Mouse (Mus musculus): Measurements from ENCODE around the gene Eya4.

Eya4 gene

DNA sequence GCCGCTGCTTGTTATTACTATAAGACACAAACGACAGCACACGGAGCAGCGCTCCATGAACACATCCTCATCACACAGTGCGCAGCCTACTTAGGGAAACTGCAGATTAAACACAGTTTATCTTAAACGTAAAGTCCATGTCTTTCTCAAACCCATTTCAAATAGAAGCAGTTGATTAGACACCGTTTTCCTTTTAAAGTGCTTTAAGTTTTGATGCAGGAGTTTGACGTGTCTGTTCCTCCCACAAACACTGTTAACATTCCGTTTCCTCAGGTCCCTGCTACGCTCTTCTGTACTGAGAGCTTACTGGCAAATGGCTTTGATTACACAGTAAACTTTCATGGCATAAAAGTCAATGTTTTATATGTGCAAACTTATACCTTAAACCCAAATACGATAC, 191.4 kb downstream of the Eya4 start:
- no peak for DNase-seq (ENCODE audit: extremely low read depth, low read depth)

DNA sequence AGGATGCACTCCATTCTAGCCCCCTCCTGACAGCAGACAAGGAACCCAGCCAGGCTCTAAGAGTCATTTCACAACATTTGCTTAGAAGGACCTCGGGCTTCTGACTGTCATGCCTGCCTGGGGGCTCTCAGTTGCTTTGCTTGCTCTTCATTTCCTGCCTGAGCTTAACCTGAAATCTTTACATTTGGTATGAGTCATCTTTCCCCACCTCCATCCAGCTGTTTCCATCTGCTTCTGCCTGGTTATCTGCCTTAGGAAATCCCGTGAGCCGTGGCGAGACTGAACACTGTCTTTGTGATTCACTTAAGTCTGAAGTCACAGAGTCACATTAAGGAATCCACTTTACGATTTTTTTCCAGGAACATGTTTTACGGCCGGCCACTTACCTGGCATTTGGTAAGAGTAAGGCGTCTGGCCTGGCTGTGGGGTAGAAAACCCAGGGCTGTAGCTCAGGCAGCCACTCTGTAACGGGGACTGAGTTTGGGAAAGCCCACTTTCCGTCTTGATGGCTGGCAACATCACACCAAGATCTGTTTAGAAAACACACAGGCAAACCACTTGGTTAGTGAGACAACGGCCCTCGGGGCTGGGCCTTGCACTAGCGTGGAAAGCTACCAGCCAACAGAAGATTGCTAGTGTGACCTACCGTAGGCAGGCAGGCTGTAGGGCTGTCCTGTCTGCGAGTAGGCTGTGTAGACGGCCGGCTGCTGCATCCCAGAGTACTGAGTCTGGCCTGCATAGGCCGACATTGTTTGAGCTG, 193.5 kb downstream of the Eya4 start:
- no peak for DNase-seq (ENCODE audit: extremely low read depth, low read depth)

DNA sequence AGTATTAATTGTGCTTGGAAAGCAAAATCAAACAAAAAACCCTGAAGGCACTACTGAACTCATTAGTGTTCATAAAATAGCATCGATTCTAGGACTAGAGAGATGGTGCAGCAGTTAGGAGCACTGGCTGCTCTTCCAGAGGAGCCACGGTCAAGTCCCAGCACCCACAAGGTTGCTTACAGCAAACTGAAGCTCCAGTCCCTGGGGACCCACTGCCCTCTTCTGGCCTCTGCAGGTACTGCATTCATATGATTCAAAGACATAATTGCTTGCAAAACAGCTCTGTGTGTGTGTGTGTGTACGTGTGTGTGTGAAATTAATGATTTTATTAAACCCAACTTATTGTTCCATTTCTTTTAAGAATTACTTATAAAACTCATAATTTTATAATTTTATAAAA, 200.2 kb downstream of the Eya4 start:
- peak; percentile 2 for DNase-seq (ENCODE audit: extremely low read depth, low read depth)

DNA sequence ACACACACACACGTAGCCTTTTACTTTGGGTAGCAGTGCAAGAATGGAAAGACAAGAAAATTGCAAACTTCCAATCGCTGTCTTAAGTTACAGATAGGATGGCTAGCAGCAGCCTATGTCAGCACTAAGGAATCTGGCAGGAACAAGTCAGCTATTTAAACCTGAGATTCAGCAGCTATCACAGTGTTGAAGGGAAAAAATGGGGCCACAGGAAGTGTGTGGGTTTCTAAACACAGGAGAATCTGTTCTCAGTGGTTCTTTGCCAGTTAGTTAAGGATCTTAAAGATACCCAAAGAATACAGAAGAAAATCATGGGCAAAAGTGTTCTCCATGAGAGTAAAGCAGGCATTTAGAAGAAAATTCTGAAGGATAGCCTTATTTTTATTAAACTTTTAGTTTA, 206.0 kb downstream of the Eya4 start:
- DNase-seq (ENCODE audit: extremely low read depth, low read depth): no peak

DNA sequence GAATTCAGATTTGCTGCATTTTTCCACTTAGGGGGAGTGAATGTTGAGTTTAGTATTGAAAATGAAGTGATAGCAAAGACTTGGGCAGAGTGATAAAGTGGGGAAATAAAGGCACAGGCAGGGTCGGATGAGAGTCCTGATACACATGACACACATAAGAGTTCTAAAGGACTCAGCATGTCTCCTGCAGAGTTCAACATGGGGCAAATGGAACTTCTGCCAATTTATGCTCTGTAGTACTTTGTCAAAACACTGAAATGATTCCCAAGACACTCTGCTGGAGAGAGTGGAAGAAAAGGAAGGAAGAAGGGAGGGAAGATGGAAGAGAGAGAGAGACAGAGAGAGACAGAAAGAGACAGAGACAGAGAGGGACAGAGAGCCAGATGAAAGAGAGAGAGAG, 222.6 kb downstream of the Eya4 start:
- no peak for DNase-seq (ENCODE audit: extremely low read depth, low read depth)

DNA sequence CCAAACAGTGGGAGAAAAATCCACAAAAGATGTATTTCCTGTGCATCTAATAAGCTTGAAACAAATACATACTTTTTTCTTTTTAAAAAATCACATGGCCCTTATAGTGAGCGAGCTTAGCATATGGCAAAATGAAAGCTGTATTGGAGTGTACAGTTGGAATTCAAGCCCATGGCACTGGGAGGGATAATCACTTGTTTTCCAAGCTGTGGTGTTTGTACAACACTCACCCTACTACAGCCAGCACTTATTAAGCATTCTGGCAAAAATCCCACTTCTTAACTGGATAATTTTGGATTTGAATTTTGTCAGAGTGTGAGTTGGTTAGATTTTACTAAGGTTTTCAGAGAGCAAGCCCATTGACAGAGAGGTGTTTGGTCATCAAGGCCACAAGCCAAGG, 223.4 kb downstream of the Eya4 start:
- DNase-seq (ENCODE audit: extremely low read depth, low read depth): no peak

DNA sequence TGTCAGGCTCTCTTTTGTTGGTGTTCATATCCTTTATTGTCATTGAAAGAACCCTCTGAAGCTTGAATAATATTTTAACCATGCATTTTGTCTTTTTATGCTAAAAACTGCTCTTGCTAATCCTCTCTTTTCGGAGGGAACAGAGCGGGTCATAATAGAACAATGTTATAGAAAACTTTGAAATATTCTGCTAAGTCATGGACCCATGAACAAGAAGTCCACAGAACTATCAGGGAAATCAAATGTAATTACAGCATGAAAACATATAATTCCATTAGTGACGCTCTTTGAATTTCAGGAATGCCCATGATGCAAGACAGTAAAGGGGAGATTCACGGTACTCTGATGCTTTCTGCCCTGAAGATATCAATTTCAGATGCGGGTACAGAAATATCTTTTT, 224.1 kb downstream of the Eya4 start:
- DNase-seq (ENCODE audit: extremely low read depth, low read depth): no peak

DNA sequence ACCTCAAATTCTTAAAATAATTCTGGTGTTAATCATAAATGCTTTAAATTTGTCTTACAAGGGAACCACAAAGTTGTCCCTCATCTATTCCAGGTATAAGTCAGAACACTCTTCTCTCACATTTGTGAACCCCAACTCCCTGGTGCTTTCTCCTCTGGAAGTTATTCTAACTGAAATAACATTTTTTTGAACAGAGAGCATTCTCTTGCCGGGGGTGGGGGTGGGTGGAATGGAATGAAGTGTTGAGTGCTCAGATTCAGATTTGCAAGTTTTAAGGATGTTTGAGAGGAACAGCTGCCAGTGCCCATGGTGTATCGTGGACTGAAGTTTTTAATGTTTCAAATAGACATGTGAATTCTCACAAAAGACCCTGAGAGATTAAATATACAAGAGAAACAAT, 230.1 kb downstream of the Eya4 start:
- no peak for DNase-seq (ENCODE audit: extremely low read depth, low read depth)

DNA sequence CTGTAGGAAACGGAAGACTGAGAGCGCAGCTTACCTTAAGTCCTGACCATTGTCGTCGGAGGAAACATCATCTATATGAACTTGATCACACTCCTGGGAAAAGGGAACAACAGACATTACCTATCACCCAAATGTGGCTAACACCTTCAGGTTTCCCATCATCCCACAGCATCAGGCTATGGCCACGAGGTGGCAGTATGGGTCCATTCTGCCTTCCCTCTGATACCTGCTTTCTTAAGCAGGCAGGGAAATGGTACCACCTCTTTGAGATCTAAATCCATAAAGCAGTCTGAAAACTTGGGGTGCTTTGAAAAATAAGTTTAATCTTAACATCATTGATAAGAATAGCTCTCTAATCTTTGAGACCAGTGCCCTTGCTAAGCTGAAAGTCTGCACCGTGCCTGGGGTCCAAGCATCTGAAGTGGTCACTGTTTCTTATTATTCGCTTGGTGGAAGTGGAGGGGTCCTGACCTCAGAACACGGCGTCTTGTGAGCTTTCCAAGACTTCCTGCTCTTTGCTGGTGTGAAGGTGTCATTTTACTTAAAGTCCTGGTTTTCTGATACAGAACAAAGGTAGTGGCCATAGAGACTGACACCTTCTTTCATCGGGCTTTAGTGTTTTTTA, 233.7 kb downstream of the Eya4 start:
- DNase-seq (ENCODE audit: extremely low read depth, low read depth): peak; percentile 54

DNA sequence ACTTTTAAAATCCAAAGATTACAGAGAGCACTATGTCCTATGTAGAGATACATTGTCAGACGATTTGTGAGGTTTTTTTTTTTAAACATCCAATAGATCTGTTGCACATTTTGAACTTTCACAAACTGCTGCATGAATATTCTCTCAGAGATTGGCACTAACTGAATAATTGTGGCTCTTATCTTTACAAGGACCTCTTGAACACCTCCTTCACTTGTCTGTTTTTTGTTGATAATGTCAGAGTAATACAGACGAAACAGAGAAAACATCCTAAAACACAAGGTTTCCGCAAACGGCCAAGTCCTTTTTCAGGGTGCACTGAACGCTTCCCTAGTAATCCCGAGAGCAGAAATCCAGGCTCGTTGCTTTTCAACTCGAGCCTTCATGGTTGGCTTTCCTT, 234.5 kb downstream of the Eya4 start:
- DNase-seq (ENCODE audit: extremely low read depth, low read depth): peak; percentile 27

DNA sequence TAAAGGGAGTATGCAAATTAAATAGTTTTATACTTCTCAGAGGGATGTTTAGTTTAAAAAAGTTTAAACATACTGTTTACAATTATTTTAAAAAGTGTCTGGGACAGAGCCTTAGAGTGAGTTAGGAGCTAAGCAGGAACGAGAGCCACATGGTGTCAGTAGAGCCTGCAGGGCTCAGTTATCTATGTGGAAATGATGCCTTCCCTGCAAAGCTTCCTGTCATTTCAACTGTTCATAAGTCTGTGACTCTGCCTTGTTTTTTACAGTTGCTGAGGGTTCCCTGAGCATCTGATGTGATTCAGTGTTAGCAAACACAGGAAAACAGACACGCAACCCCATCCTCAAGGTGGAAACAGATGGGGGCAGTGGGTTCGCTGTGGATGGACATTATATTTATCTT, 235.3 kb downstream of the Eya4 start:
- peak; percentile 47 for DNase-seq (ENCODE audit: extremely low read depth, low read depth)

DNA sequence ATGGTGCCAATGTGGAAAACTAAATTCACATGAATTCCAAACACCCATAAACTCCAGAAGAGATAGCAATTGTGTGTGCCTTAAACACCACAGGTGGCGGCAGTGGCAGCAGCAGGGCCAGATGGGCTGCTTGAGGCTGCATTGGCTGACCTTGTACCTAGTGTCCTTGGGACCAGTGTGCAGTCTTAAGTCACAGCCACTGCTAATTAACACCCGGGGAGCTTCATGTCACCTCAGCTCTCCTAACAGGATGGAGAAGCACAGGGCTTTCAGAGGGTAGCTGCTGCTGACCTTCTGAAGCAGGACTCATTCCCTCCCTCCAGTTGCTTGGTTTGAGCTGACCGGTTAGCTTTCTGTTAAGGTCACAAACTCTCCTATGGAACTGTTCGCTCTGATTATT, 242.5 kb downstream of the Eya4 start:
- DNase-seq (ENCODE audit: extremely low read depth, low read depth): no peak

DNA sequence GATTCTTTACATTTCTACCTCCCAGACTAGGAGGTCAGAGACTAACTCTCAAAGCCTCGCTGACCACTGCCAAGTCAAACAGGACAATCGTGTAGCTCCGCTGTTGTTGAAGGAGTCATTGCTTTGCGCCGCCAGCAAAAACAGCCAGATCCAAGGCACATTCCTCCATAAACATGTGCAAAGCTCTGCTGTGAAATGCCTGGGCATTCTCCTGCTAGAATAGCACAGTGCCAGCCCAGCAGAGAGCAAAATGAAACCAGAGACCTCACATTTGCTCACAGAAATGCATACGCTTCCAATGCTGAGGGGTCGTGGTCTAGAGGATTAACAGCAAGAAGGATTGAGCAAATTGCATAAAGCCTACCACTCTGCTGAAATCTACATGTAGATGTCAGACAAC, 258.1 kb downstream of the Eya4 start:
- DNase-seq (ENCODE audit: extremely low read depth, low read depth): no peak

DNA sequence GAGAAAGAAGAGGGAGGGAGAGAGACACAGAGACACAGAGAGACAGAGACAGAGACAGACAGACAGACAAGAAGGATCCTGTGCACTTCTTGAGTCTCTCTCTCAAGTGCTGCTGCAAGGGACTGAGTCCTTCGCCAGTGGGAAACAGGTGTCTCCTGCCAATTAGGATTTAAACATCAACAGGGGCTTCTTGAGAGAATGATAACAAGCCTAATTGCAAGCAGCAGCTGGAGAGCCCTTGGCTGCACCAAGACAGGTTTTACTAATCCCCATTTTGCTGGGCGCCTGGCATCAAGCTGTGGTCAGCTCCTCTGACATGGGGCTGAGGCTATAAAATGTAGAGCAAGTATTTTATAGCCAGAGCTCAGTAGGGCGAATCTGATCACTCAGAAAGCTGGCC, 259.0 kb downstream of the Eya4 start:
- no peak for DNase-seq (ENCODE audit: extremely low read depth, low read depth)

DNA sequence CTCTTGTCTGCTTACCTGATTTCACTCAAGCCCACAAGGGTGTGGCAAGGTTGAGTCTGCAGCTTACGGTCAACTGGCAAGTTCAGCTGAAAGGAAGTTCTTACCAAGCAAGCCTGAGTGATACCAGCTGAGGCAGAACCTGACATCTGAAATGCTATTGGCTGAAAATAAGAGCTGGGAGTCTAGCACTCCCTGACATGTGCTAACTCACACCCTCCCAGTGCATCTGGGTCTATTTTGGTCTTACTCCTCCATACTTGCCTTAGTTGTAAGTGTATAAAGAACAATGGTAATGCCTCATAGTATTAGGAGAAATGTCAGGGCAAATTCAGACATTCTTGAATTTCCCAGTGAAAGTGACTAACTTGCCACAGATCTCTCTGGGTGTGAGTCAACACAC, 260.3 kb downstream of the Eya4 start:
- no peak for DNase-seq (ENCODE audit: extremely low read depth, low read depth)

DNA sequence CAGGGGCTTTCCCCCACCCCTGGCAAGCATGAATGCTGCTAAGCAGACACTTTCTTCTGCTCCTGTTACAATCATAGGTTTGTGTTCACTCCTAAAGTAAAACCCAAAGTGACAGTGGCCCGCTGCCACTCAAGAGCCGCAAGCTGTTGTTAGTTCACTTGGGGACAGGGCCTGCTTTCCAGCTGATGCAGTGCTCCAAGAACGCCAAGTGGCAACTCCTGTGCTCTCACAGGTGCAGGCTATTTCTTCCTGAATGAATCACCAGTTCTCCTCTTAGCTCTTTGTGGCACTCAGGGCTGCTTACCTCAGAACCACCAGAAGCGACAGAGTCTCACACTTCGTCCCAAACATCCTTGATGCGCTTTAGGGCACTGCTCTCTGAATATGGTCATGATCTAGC, 261.3 kb downstream of the Eya4 start:
- DNase-seq (ENCODE audit: extremely low read depth, low read depth): no peak

DNA sequence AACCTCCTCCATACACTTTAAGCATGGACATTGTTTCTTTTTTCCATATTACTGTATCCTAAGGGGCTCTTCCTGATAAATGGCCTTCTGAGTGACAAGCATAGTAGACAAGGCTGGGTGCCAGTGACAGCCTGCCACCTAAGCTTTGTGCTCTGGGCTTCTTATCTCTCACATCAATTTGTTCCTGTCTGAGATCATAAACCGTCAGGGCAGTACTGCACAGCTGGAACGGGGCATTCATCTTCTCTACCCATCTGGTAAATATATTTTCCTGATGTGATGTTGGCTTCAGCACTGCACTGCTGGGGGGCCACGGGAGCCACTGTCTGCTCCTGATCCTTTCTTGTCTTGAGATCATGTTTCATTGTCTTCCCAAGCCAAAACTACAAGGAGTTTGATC, 261.8 kb downstream of the Eya4 start:
- no peak for DNase-seq (ENCODE audit: extremely low read depth, low read depth)

DNA sequence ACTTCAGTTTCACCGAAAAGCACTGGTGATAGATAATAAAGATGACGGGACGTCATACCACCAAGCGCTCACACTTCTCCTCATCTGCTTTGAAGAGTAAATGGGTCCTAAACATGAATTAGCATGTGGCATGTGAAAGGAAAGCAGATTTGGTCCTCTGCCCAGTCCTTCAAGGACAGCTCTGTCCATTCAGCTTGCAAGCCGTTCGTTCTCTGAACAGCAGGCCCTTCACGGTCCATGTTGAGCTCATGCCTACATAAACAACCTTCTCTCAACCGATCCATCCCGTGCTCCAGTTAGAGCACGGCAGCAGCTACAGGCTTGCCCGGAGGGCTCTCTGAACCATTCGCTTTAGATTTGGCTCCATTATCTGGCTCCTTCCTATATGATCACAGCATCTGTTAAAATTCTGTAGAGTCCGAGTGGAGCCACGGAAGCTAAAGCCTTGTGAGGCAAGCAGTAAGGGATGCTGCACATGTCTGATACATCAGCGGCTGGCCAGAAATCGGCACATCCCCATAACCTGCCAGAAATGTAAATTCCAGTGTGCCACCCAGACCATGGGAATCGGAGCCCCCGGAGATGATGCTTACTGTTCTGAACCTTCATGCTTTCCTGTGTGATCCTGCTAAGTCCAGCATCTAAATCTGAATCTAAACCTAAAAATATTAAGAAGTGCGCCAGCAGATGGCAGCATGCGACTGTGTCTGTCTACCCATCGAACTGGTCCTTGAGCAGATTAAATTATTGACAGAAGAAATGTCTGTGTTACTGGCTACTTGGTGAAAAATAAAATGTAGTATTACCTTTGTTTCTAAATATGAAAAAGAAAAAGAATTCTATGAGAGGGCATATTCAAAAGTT, 264.0 kb downstream of the Eya4 start:
- peak; percentile 15 for DNase-seq (ENCODE audit: extremely low read depth, low read depth)

DNA sequence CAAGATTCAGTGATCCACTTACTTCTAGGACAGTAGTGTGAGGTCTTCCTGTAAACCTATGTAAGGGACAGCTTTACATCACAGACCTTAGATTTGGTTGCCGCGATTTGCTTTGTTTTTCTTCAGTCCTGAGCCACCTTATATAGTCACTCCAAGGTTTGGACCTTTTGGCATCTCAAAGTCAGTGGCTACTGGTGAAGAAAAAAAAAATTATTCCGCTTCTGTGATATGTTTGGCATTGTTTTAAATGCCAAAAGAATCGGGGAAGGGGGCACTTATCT, 269.1 kb downstream of the Eya4 start:
- no peak for DNase-seq (ENCODE audit: extremely low read depth, low read depth)

DNA sequence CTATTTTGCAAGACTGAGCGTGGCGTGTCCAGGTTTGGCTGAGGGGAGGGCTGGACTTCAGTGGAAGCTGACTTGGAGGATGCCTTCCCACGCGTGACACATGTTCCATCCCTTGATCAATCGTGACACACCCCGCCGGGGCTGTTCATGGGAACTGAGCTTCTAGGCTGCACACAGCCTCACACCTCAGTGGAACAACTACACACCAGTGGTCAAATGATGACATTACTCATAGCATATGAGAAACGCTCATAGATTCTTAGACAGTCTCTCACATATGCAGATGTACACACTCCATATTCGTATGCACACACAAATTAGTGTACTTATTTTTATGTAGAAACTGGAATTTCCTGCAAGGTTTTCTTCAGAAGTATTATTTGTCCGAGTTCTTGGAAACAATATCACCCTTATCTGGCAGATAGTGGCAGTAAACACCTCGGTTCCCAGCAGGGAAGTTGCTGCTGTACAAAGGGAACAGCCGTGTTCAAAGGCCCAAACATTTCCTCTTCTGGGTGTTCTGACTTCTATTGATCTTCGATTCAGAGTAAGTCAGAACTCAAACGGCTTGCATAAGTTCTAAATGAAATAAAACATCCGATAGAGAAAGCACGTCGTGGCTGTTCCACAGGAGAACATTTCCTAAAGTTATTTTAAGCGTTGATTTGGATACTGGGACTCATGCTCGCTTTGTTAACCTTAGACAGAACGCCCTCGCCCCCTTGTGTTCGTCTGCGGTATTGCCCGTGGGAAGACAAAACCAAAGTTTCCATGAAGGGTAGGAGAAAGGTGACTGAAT, 269.6 kb downstream of the Eya4 start:
- DNase-seq (ENCODE audit: extremely low read depth, low read depth): peak; percentile 29

DNA sequence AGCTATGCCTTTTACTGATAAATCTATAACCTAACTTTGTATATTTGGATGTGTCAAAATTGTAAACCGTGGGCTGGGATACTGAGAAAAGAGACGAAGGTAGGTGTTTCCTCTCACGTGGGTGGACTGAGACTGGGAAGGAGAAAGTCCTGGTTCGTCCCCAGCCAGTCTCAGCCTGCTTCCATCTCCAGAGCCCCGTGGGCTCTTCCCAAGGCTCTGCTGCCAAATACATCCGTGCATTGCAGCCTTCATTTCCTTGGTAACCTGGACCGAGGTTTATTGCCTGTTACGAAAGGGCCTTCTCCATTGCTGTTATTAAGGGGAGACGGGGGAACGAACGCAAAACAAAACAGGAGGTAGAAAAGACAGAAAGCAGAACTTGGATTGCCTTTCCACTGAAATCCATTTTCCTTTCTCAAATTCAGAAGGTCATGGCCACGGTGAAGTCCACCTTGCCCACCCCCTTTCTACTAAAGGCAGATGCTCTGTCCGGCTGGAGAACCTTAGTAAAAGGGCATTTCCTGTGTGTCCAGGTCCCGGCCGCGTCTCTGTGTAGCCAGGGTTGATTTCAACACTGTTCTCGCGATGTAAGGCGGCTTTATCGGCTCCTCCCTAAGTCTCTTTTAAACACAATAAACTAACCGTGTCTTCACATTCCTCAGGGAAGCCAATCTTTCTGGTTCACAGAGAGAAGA, 273.7 kb downstream of the Eya4 start:
- DNase-seq (ENCODE audit: extremely low read depth, low read depth): peak; percentile 26
